Mouse (Mus musculus) frontal cortex, postnatal 10 days (tissue): Measurements from ENCODE around the gene Rab6b.

Source experiments
- DNase-seq, 2 experiments: peaks; one replicate each; pipeline ENCODE4 v3.0.0; 2022; ENCODE audit warnings: low spot score in 2 of 2, mixed read lengths in 1 of 2

Rab6b gene

DNA sequence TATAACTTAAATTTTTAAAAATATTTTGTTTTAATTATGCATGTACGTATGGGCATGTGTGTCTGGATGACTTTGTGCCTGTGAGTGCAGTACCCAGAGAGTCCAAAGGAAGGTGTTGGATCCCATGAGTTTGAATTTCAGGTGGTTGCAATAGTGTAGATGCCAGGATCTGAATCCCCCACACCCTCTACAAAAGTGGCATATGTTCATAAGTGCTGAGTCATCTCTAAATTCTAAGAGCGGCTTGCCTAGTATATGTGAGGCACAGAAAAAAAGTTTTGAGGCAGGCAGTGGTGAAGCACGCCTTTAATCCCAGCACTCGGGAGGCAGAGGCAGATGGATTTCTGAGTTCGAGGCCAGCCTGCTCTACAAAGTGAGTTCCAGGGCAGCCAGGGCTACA is 94.2 kb downstream of the Rab6b start:
- DNase-seq: no peak

DNA sequence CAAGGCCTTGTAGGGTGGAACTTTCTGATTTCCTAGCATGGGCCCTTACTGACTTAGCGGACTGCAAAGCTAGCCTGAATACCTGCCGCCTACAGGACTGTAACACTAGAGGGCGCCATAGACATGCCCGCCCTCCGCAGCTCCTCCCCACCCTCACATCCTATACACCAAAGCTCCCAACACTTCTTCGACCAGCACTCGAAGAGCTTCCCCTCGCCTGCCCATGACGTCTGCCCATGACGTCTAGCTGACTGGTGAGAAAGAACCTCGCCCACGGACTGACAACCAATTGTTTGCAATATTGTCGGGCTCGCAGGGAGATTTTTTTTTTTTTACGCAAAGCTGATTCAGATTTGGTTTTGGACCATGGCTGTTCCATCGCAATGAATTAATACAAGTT is 96.3 kb downstream of the Rab6b start:
- peak in 1 of 2 experiments; percentile 42 for DNase-seq

DNA sequence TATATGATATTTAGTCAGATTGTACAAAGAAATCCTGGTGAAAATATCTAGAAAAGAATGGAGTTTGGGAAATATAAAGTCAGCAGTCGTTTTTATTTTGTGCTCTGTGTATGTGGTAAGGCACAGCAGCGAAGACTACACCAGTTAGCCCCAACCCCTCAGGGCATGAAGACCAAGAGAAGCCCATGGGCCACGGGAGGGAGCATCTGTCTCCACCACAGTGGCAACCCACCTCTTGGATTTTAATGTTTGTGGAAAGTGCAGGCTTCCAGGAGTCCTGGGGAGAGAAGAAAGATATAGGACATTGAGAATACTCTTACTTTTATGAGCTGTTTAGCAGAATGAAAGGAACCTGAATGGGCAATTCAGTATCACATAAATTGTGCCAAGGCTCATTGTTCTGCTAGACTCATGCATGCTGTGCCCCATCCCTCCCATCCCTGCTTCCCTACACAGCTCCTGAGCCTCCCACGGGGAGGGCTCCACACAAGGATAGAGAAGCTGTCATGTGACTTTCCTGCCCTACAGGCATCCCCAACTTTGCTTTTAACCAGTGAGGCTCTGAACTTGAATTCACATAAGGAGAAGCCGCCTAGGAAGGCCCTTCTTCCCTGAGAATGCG is 97.3 kb downstream of the Rab6b start:
- no peak for DNase-seq

DNA sequence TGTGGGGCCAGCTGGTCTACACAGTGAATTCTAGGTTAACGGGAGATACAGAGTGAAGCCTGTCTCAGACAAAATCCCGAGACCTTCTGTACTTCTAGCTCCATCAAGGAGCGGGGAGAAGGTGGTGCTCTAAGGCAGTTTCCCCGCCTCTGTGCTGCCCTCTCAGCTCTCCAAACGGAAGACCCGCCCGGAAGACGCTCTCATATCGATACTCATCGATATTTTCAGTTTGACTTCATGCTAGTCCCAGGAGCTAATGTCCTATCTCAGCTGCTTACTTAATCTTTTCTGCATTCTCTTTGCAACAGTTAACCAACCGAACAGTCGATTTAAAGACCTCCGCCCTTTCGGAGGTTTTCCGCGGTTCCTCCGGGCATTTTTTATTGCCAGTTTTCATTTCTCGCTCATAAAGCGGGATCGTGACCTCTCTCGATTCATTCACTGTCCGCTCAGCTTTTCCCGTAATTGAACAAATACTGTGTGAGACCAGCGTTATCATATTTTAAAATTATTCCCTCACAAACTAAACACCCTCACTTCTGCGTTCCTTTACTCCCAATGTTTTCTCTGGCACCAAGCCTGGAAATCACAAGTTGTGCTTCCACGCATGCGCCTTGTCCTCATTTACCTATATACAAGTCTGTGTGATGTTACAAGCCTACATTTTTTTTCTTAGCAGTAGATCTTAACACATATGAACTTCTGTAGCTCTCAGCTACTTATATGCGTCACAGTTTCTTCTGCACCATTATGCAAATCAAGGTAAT is 101.2 kb downstream of the Rab6b start:
- no peak for DNase-seq

DNA sequence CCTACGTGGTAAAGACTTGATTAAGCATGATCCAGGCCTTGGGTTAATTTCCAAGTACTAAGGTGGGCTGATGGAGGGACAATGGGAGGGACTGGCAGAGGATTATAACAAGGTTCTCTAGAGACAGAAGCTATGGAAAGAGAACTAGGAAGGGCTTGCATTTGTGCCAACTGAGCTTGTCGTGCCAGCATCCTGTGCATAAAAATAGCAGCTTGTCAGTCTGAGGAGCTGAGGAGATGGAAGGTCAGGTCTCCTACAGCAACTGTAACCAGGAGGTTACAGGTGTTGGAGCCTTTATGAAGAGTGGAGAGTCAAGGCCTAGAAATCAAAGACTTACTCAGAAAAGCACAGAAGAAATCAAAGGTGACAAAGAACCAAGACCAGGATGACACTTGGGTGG is 102.0 kb downstream of the Rab6b start:
- DNase-seq: no peak

DNA sequence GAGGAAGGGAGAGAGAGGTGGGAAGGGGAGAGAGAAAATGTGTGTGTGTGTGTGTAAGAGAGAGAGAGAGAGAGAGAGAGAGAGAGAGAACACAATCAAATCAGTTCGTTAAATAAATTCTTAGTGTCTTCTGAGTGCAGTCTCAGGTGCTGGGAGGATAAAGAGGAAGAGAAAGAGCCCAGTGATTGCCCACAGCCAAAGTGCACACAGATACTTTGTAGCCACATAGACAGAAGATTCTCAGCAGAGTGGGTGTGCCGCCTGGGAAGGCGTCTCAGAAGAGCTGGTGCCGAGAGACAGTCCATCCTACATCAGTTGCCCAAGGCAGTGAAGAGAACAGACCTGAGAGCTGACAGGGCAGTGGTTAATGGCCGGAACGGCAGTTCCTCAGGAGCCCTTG is 102.7 kb downstream of the Rab6b start:
- no peak for DNase-seq

DNA sequence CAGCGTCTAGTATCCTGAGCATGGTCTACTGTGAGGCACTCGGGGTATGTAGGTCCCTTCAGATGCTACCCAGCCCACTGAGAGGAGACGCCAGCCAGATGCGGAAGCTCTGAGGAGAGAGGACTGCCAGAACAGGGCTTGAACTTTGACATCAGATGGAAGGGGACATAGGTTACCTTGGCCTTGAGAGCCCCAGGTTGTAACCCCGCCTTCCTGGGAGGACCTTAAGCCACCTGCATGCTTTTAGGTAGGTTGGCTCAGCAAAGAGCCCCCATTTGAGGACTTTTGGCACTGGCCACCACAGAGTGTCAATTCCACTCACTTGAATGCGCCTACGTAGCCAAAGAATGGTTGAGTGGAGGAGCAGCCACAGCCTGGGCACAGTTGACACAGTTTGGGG is 113.1 kb downstream of the Rab6b start:
- no peak for DNase-seq

DNA sequence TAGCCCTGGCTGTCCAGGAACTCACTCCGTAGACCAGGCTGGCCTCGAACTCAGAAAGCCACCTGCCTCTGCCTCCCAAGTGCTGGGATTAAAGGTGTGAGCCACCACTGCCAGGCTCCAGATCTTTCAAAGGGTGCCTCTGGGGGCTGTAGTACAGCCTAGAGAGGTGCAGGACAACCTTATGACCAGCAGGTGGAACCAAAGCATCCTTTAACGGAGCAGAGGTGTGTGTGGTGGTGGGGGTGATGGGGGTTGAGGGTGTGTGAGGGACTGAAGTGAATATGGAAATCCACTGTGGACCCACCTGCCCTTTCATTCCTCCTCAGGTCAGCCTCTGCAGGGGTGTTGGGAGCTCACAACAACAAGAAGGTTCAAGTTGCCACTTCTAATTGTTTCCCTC is 113.9 kb downstream of the Rab6b start:
- no peak for DNase-seq

DNA sequence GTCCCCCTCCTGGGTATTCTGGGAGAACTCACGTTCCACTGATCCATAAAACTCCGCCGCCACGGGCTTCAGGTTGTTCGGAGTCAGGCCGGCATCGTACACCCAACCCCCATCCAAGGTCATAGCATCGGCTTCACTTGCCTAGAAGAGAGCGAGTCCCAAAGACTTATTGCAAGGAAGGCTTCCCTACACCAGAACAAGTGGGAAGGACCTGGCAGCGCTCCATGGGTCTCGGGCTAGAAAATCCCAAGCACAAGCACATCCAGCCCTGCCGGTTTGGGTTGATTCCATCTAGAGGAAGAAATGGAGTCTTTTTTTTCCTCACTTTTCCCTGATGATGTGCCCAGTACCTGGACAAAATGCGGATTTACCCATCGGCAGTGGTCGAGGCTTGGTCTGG is 115.2 kb downstream of the Rab6b start:
- DNase-seq: no peak

DNA sequence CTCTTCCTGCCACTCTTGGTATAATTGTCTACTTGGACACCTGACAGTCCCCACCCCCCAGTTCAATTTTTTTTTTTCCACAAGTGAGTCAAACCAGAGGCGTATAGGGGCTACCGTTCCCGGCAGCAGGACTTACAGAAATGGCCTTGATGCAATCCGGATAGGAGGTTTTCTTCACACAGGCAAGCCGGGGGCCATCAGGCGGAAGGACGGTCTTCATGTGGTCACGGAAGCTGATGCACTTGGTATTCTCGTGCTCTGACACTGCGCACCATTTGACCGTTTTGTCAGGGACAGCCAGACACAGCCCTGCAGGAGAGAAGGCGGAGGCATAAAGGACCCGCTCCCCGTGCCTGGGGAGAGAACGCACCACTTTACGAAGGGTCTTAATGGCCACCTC is 116.2 kb downstream of the Rab6b start:
- DNase-seq: no peak

DNA sequence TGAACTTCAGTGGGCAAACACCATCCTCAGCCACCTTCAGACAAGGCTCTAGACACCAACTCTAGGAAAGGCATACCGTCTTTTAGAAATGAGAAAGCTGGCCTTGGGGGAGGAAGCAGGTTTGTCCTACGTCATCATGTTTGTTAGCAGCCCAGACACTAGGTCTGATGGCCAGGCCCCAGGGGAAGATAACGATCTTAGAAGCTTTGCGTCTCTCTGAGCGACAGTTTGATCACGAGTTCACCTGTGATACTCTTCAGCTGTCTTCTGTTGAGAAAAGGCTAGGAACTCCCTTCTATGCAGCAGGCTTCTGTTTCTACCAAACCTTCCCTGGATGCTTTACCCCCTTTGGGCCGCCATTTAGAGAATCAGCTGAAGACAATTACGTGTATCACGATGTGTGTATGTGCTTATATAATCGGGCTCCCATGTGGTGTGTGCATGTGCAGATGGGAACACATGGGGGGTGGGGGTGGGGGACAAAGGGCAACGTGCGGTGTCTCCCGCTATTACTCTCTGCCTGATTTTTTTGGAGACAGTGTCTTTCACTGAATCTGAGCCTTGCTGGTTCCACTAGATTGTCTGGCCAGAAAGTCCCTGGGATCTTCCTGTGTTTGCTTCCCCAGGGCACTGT is 116.9 kb downstream of the Rab6b start:
- no peak for DNase-seq

DNA sequence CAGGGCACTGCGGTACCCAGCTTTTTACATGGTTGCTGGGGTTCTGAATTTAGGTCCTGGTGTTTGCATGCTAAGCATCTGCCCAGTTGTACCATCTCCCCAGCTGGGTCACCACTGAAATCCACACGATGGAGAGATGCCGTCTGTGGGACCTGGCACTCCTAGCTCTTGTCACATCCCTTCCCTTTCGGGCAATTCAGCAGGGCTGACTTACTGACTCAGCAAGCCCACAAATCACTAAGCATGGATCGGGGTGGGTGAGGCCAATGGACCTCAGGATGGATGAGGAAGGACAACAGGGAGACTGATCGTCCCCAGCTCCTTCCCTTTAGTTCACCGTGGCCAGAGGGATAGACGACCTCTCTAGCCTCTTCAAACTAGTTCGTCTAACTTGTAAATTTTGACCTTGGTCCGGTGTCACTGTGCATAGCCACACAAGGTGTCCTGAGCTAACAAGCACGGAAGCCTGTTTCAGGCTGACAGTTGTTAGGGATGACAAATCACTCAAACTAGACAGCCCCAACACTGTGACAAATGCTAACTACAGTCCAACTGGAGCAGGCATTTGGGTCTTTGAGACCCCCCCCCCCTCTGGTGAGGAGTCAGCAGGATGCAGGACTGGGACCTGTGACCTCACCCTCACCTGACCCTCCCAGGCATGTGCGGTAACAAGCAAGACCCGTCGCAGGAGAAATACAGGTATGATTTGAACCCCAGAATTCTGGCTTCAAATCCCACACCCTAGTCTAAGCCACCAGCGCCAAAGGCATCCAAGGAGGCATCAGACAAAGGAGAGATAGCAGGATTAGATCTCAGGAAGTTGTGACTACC is 117.7 kb downstream of the Rab6b start:
- no peak for DNase-seq

DNA sequence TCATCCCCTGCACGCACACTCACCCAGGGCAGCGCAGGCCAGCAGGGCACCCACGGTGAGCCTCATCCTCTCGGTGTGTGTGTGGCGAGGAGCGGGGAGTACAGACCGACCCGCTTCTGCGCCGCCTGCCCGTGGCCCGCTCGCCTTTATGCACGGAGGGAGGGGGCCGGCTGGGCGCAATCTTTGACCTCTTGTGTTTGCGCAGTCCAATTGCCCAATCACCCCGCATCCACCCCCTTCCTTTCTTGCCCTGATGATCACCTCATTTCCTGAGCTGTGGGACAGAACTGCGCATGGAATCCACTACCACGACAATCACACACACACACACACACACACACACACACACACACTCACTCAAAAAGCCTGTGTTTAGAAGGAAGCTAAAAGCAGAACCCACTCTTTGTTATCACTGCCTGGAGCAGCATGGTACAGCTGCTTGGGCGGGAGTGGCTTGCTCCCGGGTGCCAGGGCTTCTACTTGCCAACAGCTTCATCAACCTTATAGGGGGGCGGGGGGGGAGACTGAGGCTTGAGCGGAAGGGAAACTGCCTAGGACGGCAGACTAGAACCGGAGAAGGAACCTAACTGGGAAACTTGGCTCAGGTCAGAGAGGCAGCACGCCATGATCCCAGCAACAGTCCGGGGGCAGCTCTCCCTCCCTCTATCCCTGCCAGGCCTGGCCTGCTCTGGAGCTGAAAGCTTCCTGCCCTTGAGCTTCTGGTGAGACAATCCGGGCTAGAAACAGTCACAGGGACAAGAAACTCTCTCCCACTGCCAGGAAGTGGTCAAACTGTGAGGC is 118.8 kb downstream of the Rab6b start, which contains the start of the genes Gm20425 and Trf:
Gene Gm20425, minus strand, starts transcription at position 157 of the 801 bp plus-strand sequence.
Gene Trf, minus strand, starts transcription at position 294 of the 801 bp plus-strand sequence.
- peak; percentile 30 to 50 for DNase-seq

DNA sequence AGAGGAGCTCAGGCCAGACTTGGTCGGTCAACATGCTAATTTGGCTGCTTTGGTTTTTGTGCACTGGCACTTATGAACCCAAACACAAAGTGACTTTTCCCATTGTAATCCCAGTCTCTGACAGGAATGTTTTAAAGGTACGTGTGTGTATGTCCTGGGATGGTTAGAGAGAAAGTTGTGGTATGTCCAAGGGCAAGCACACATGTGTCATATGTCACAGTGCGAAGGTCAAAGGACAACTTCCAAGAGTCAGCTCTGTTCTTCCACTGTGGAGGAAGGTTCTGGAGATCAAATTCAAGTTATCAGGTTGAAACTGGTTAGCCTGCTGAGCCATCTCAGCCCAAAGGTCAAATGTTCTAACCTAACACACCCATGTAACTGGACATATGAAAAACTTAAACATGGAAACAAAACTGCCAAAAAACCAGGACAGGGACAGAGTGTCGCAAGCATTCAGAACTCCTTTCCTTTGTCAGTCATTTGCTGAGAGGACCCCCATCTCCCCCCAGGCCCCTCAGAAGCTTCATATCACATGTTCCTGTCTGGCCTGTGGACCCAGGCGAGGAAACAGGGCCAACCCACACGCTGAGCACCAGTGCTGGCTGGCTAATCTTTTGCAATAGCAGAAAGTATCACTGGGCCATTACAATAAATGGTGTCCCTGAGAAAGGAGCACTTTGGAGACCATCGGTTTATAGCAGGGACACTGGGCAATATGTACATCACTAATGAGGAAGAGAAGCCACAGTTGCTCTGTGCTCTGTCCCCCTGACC is 120.8 kb downstream of the Rab6b start:
- DNase-seq: no peak

DNA sequence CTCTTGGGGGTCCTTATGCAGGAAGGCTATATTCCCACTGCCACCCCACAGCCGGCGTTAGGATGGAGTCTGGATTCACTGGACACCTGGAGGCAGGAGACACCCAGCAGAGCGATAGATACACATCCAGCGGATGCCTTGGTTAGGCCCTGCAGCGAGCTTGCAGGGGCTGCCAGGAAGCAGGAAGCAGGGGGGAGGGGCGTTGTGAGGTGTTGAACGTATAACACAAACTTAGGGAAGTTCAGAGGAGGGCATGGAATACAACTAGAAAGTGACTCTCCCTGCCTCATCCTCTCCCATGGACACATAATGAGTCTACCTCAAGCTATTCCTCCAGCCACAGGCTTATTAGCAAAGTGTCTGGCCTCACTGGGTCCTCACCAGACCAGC is 121.4 kb downstream of the Rab6b start:
- no peak for DNase-seq

DNA sequence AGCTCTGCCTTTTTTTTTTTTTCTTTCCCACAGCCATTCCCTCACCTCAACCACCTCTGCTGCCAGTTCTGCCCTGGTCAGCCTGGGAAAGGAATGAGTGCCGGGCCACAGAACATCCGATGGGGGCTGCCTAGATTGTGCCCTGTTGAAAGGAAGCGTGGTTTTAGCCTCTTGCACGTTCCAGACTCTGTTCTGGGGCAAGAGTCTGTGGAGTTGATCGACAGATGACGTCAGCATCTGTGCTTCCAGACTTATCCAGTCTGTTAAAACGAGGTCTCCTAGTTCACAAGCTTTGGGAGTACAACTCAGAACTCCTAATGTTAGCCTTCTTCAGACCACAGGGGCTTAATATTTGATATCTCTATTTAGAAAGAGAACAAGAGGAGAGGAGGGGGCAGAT is 122.5 kb downstream of the Rab6b start:
- no peak for DNase-seq

DNA sequence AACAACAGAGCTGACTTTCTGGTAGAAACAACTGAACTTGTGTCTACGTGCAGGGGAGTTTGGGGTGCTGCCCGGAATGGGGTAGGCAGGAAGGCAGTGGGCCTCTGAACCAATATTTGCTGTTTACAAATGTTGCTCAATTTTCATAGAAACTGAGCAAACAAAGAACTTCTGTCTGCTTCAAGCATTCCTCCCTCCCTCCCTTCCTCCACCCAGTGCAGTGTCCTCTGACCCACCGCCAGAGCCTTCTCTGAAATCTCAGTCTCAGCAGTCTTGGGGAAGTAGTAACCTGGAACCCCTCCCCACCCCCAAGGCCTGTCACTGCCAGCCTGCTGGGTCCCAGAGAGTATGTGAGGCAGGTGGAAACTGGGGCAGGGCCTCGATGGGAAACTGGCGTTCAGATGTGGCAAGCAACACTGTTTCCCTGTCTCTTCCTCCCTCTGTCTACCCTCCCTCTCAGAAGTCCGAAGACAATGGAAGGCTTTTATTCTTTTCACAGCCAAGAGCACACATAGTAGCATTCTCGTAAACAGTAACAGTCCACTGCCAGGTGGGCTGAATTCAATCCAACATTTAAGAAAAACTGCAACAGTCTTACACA is 123.1 kb downstream of the Rab6b start:
- no peak for DNase-seq
